Mouse (Mus musculus) megakaryocyte, embryonic 14.5 days (primary cell): ENCODE results near the gene Gm2a.

ENCODE experiments used
- FLI1 ChIP-seq: IDR thresholded peaks from 2 replicates; pipeline ENCODE4 v1.6.1; 2012; ENCODE audit warnings: low read length, inconsistent platforms, mixed read lengths
- GATA1 ChIP-seq: IDR thresholded peaks from 3 replicates; pipeline ENCODE4 v1.6.1; 2012; ENCODE audit warnings: mixed read lengths, low read length, inconsistent platforms, borderline replicate concordance

DNA sequence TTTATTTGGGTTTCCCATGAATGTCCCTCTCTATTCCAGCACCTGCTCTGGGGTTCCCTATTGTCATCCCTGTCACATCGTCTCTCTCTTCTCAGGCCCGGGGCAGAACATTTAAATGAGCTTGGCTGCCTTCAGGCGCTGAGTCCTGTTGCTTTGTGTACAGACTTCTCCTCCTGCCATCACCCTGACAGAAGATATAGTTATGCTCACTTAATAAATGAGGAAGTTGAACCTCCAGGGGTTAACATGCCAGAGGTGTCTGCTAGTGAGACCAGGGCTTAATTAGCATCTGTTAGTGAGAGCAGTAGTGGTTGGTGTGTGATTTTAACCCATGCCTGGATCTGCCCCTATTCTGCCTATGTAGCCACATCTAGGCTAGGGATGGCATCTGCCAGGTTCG is 2.0 kb downstream of the Gm2a start:
- TF ChIP-seq GATA1 (no peak), FLI1 (no peak)
